Mouse (Mus musculus) intestine, embryonic 14.5 days (tissue): ENCODE data around the gene Glt28d2. TPM values are rescaled to one million over a fixed set of nuclear protein-coding genes. Genes with fewer than 3 reads are reported as not detected.
A peak's percentile ranks its signal among the peaks of the same experiment; 100 is the strongest.
"Not testable (repeated sequence)": the region's sequence is repeated elsewhere in the genome, so short reads cannot be mapped to it uniquely, and the experiment has no call there.

Experiments
- ATAC-seq: fragments of 200-750 bp; cut with Nextera tagmentation; replicated peaks from 2 replicates; pipeline ENCODE4 v1.8.0; 2017; ENCODE audit warnings: low read depth, moderate number of reproducible peaks, moderate TSS enrichment, moderate library complexity; ENCODE audit not compliant: low FRiP score, low TSS enrichment
- DNase-seq: peaks from one replicate; pipeline ENCODE4 v3.0.0-alpha.2; 2018; ENCODE audit warnings: low spot score
- H3K27ac ChIP-seq: fragments of 300-500 bp; sonication (generic); 2 replicates; pipeline ENCODE4 v1.5.1; 2014; ENCODE audit warnings: low read depth, mild to moderate bottlenecking, control low read depth
- H3K27me3 ChIP-seq: fragments of 300-500 bp; sonication (generic); replicated peaks from 2 replicates; pipeline ENCODE4 v1.6.1; 2014; ENCODE audit warnings: low read length, control low read depth; ENCODE audit not compliant: control insufficient read depth, insufficient read depth
- H3K36me3 ChIP-seq: fragments of 300-500 bp; sonication (generic); 2 replicates; pipeline ENCODE4 v1.6.1; 2014; ENCODE audit warnings: low read length, control low read depth; ENCODE audit not compliant: control insufficient read depth, insufficient read depth
- H3K4me1 ChIP-seq: fragments of 300-500 bp; sonication (generic); replicated peaks from 2 replicates; pipeline ENCODE4 v1.6.1; 2014; ENCODE audit warnings: low read length, control low read depth, mixed read lengths; ENCODE audit not compliant: control insufficient read depth, insufficient read depth
- H3K4me2 ChIP-seq: fragments of 300-500 bp; sonication (generic); 2 replicates; pipeline ENCODE4 v1.6.1; 2014; ENCODE audit warnings: low read length
- H3K4me3 ChIP-seq: fragments of 300-500 bp; sonication (generic); 2 replicates; pipeline ENCODE4 v1.5.1; 2014; ENCODE audit warnings: low read depth, low read length, control low read depth, mixed read lengths
- H3K9ac ChIP-seq: fragments of 300-500 bp; sonication (generic); 2 replicates; pipeline ENCODE4 v1.6.1; 2014; ENCODE audit warnings: mild to moderate bottlenecking, low read length
- H3K9me3 ChIP-seq: fragments of 300-500 bp; sonication (generic); 2 replicates; pipeline ENCODE4 v1.6.1; 2016; ENCODE audit warnings: low read length, control low read depth; ENCODE audit not compliant: control insufficient read depth
- WGBS: fragments of 180-500 bp; shearing (Covaris S2); extraction: QIAGEN DNeasy Blood & Tissue Kit; methylation state at CpG from one replicate; pipeline ENCODE4 v1.1.7; 2014; 5-methylcytosine and 5-hydroxymethylcytosine counted together
- polyA plus RNA-seq: library from polyadenylated mRNA; unstranded; fragments of >200 nt; fragmentation: Nextera tagmentation; extraction: Ambion mirVana; gene quantifications from 2 replicates; pipeline ENCODE4 v1.2.1, GENCODE M21; 2014

Gene Glt28d2
- polyA plus RNA-seq, 1 experiment from 2014 or later = 1.8 TPM

GRCm38 (mm10) chr3:85923343-85923742 is 36.0 kb upstream of the Glt28d2 start:
- H3K4me2 ChIP-seq = no peak overlapping the region

DNA sequence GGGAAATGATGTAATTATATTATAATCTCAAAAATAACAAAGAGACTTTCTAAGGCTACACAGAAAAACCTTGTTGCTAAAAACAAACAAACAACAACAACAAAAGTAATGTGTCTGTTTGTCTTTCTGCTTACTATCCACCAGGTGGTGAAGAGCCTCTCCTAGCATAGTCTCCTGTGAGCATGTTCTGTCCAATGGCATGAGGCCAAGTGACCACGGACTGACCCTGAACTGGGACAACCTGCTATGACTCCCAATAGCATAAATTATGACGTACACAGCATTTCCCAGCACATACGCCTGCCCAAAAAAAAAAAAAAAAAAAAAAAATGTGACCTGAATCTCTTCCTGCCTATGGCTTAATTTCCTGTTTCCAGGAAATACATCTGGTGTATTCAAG is 35.0 kb upstream of the Glt28d2 start:
- DNase-seq = no peak
- no peak overlapping the region for H3K27ac ChIP-seq
- no peaks in the 10 kb centered on the region for H3K9me3 ChIP-seq
- WGBS = 60% methylated on average over 3 of the region's 3 CpGs
- ATAC-seq = no peak
- H3K27me3 ChIP-seq = no peaks in the 10 kb centered on the region
- H3K9ac ChIP-seq = no peak overlapping the region
- H3K4me2 ChIP-seq = no peak overlapping the region
- H3K4me1 ChIP-seq = peaks cover 5% of the 10 kb centered on the region; the same call in 1 of the 2 replicates
- H3K36me3 ChIP-seq = no peaks in the 10 kb centered on the region
- H3K4me3 ChIP-seq = no peak overlapping the region

More at GRCm38 (mm10) chr3:85923343-85923742, 36.0 kb upstream of the Glt28d2 start:
- H3K9ac ChIP-seq = no peak overlapping the region
- H3K36me3 ChIP-seq = no peaks in the 10 kb centered on the region
- H3K4me1 ChIP-seq = peaks cover 5% of the 10 kb centered on the region; the same call in 1 of the 2 replicates
- no peaks in the 10 kb centered on the region for H3K27me3 ChIP-seq
- DNase-seq (peak; percentile 50), ATAC-seq (no peak)
- H3K9me3 ChIP-seq = no peaks in the 10 kb centered on the region
- 83% methylated on average over 8 of the region's 8 CpGs for WGBS
- H3K27ac ChIP-seq = no peak overlapping the region
- H3K4me3 ChIP-seq = no peak overlapping the region

DNA sequence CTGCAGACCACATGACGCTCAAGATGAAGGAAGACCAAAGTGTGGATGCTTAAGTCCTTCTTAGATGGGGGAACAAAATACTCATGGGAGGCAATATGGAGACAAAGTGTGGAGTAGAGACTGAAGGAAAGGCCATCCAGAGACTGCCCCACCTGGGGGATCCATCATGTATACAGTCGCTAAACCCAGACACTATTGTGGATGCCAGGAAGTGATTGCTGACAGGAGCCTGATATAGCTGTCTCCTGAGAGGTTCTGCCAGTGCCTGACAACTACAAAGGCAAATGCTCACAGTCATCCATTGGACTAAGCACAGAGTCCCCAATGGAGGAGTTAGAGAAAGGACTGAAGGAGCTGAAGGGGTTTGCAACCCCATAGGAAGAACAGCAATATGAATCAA is 33.4 kb upstream of the Glt28d2 start:
- not testable (repeated sequence) for H3K27ac ChIP-seq, H3K4me3 ChIP-seq, ATAC-seq, H3K4me2 ChIP-seq, H3K9me3 ChIP-seq, H3K4me1 ChIP-seq, H3K36me3 ChIP-seq, DNase-seq, H3K9ac ChIP-seq, H3K27me3 ChIP-seq
- 85% methylated on average over 2 of the region's 2 CpGs for WGBS

DNA sequence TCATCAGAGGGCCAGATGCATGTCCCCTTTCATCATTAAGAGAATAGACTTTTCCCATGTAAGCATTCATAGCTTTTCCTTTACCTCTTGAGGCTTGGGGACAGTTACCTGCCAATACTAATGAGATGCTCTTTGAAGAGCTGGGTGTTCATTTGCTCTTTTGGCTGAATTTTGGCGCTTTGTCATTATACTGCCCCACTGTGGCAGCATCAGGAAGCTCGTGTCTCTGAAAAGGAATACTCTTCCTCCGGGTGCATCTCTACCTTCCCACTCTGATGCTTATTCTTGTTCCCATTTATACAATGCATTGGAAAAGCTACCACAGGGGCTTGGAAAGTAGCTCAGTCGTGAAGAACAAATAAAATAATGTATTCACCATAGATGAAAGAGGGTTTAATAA is 30.3 kb upstream of the Glt28d2 start:
- WGBS = 14% methylated on average over 4 of the region's 4 CpGs
- Histone ChIP-seq H3K4me3 (no peak overlapping the region), H3K27me3 (no peaks in the 10 kb centered on the region), H3K27ac (no peak overlapping the region), H3K9ac (no peak overlapping the region), H3K9me3 (no peaks in the 10 kb centered on the region), H3K36me3 (no peaks in the 10 kb centered on the region), H3K4me1 (no peaks in the 10 kb centered on the region), H3K4me2 (no peak overlapping the region)
- ATAC-seq (no peak), DNase-seq (peak; percentile 54)

GRCm38 (mm10) chr3:85914806-85915205 is 27.5 kb upstream of the Glt28d2 start:
- DNase-seq (no peak), ATAC-seq (no peak)
- 91% methylated on average over 6 of the region's 6 CpGs for WGBS
- no peaks in the 10 kb centered on the region for H3K36me3 ChIP-seq
- no peak overlapping the region for H3K4me2 ChIP-seq
- H3K4me1 ChIP-seq = no peaks in the 10 kb centered on the region
- no peak overlapping the region for H3K27ac ChIP-seq
- H3K9me3 ChIP-seq = no peaks in the 10 kb centered on the region
- no peak overlapping the region for H3K9ac ChIP-seq
- no peak overlapping the region for H3K4me3 ChIP-seq
- no peaks in the 10 kb centered on the region for H3K27me3 ChIP-seq

GRCm38 (mm10) chr3:85907136-85907535 is 19.8 kb upstream of the Glt28d2 start:
- no peak overlapping the region for H3K27ac ChIP-seq
- no peaks in the 10 kb centered on the region for H3K4me1 ChIP-seq
- no peaks in the 10 kb centered on the region for H3K36me3 ChIP-seq
- H3K27me3 ChIP-seq = no peaks in the 10 kb centered on the region
- H3K4me2 ChIP-seq = no peak overlapping the region
- 83% methylated on average over 7 of the region's 7 CpGs for WGBS
- H3K4me3 ChIP-seq = no peak overlapping the region
- no peak overlapping the region for H3K9ac ChIP-seq
- no peaks in the 10 kb centered on the region for H3K9me3 ChIP-seq
- no peak for DNase-seq
- no peak for ATAC-seq

- Histone ChIP-seq H3K27ac (no peak overlapping the region), H3K36me3 (no peaks in the 10 kb centered on the region), H3K4me2 (no peak overlapping the region), H3K4me1 (no peaks in the 10 kb centered on the region), H3K9me3 (no peaks in the 10 kb centered on the region), H3K4me3 (no peak overlapping the region), H3K9ac (no peak overlapping the region), H3K27me3 (no peaks in the 10 kb centered on the region)
- ATAC-seq (no peak), DNase-seq (no peak)
These were observed 17.1 kb upstream of the Glt28d2 start for GRCm38 (mm10) chr3:85904371-85904770.

DNA sequence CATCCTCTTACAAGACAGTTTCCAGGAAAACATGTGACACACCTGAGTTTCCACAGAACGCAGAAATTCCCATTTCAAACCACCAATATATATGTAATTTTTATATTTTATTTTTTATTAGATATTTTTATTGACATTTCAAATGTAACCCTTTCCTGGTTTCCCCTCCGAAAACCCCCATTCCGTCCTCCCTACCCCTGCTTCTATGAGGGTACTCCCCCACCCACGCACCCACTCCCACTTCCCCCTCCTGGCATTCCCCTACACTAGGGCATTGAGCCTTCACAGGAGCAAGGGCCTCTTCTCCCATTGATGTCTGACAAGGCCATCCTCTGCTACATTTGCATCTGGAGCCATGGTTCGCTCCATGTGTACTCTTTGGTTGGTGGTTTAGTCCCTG is 7.7 kb upstream of the Glt28d2 start:
- Histone ChIP-seq H3K36me3 (no peaks in the 10 kb centered on the region), H3K4me2 (no peak overlapping the region), H3K27me3 (no peaks in the 10 kb centered on the region), H3K27ac (no peak overlapping the region), H3K9me3 (no peaks in the 10 kb centered on the region), H3K4me1 (no peaks in the 10 kb centered on the region), H3K4me3 (no peak overlapping the region), H3K9ac (no peak overlapping the region)
- ATAC-seq (no peak), DNase-seq (no peak)
- WGBS = 90% methylated on average over 5 of the region's 5 CpGs

- ATAC-seq = no peak
These were observed 4.3 kb upstream of the Glt28d2 start for GRCm38 (mm10) chr3:85891571-85891970.

More at GRCm38 (mm10) chr3:85891571-85891970, 4.3 kb upstream of the Glt28d2 start:
- no peak overlapping the region for H3K4me2 ChIP-seq
- no peak overlapping the region for H3K4me3 ChIP-seq
- no peaks in the 10 kb centered on the region for H3K9me3 ChIP-seq
- WGBS = 76% methylated on average over 1 of the region's 1 CpGs
- H3K27ac ChIP-seq = no peak overlapping the region
- no peak overlapping the region for H3K9ac ChIP-seq
- H3K36me3 ChIP-seq = no peaks in the 10 kb centered on the region
- DNase-seq = no peak
- peaks cover 6% of the 10 kb centered on the region for H3K4me1 ChIP-seq
- H3K27me3 ChIP-seq = no peaks in the 10 kb centered on the region
